ENCODE assay signal across 8 mouse cellular contexts in the genomic region with DNA sequence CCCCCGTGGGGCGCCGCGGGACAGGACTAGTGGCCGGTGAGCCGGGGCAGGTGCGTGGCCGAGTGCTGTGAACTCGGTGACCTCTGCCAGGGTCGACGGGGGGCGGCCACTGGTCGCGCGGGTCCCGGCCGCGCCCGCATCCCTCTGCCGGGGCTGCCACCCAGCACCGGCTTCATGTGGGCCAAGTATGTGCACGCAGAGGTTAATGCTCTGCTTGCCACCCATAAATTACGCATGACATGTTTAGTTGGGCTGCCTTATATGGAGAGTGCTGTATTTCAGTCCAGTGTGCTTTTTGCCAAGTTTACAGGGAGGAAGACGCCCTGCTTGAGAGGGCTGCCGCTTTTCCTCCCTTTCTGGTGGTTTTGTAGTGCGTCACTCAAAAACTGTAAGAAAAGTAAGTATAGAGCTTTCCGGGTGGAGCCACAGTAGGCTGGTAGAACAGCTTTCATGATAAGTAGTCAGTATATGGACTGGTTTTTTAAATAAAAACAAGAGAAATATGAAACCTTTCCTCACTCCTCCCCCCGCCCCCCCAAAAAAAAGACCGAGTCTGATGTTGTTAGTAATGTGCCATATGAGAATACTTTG. TPM values are rescaled to one million over a fixed set of nuclear protein-coding genes. Genes with fewer than 3 reads are reported as not detected.
DNase-seq lines count a peak whose midpoint lies in the region; ATAC-seq and TF ChIP-seq lines count a peak whose summit lies in the region.

No protein-coding gene starts in this region.

- peak overlapping the region; percentile 89 for H3K4me3 ChIP-seq in left cerebral cortex, adult 2 months
- peak overlapping the region; percentile 75 for H3K4me3 ChIP-seq in bone marrow macrophage, adult 2 months (ENCODE audit: insufficient read depth, low read length)
- H3K4me3 ChIP-seq in forebrain, embryonic 12.5 days (replicated peaks): peak overlapping the region; percentile 84
- peak overlapping the region; percentile 49 for H3K4me3 ChIP-seq in macrophage (ENCODE audit: inconsistent target)

- H3K9me3 ChIP-seq in forebrain, embryonic 12.5 days: no peaks in the 10 kb centered on the region

- no peaks in the 10 kb centered on the region for H3K27me3 ChIP-seq in forebrain, embryonic 12.5 days

- intact Hi-C loops in left cerebral cortex, adult 2 months (cut with DNase I): loop anchor here (5.0 kb wide), 1 partner anchor 111 kb away; no protein-coding TSS in a partner anchor
- intact Hi-C loops in heart, postnatal 25 days (cut with DNase I): loop anchor here (5.0 kb wide), 3 partner anchors 86 to 101 kb away; no protein-coding TSS in a partner anchor

- H3K36me3 ChIP-seq in forebrain, embryonic 12.5 days (replicated peaks): no peaks in the 10 kb centered on the region
- H3K36me3 ChIP-seq in macrophage (ENCODE audit: inconsistent target): no peaks in the 10 kb centered on the region

- WGBS in forebrain, embryonic 12.5 days: 2% methylated on average over 27 of the region's 29 CpGs
- under 1% methylated on average over 28 of the region's 29 CpGs for WGBS in macrophage (ENCODE audit: missing documents)

- peak; percentile 74 for ATAC-seq in forebrain, embryonic 12.5 days (ENCODE audit: low FRiP score)

- peaks cover 94% of the 10 kb centered on the region for H3K79me2 ChIP-seq in macrophage (ENCODE audit: inconsistent target)

- TF ChIP-seq CTCF in left cerebral cortex, adult 2 months (IDR thresholded peaks at IDR 0.05): no peak
- no peak for TF ChIP-seq CTCF in bone marrow macrophage, adult 2 months (IDR thresholded peaks at IDR 0.05; ENCODE audit: low read depth, low read length)

- H3K27ac ChIP-seq in left cerebral cortex, adult 2 months: peak overlapping the region; percentile 96
- peak overlapping the region; percentile 96 for H3K27ac ChIP-seq in bone marrow macrophage, adult 2 months (ENCODE audit: insufficient read depth, low read depth, low read length)
- H3K27ac ChIP-seq in forebrain, embryonic 12.5 days: peak overlapping the region; percentile 87
- peak overlapping the region; percentile 79 for H3K27ac ChIP-seq in macrophage

- H3K9ac ChIP-seq in forebrain, embryonic 12.5 days: peak overlapping the region; percentile 94

- H3K4me1 ChIP-seq in bone marrow macrophage, adult 2 months (ENCODE audit: control insufficient read depth, insufficient read depth, low read length): peaks cover 24% of the 10 kb centered on the region
- H3K4me1 ChIP-seq in forebrain, embryonic 12.5 days: peaks cover 34% of the 10 kb centered on the region

- H3K4me2 ChIP-seq in forebrain, embryonic 12.5 days: peak overlapping the region; percentile 74

- DNase-seq in left cerebral cortex, adult 2 months (ENCODE audit: extremely low spot score in 1 of 2, low spot score in 2 of 2): peak in 1 of 2 experiments; percentile 46
- no peak for DNase-seq in left cerebral cortex, adult 11 months (ENCODE audit: low spot score)
- peak; percentile 60 for DNase-seq in heart, postnatal 25 days (ENCODE audit: low spot score)
- DNase-seq in layer of hippocampus, postnatal 14 days (ENCODE audit: low spot score in 2 of 2): peak; percentile 45 to 52
- peak; percentile 44 for DNase-seq in spleen, adult 12 weeks (ENCODE audit: low spot score)

- no peak for TF ChIP-seq POLR2A in bone marrow macrophage, adult 2 months (IDR thresholded peaks at IDR 0.05; ENCODE audit: borderline replicate concordance, low read depth, low read length)

RNA-seq across cellular contexts. Expression of gene Mbnl1, which starts 29.0 kb away (rescaled TPM):
- 100 to 1,000 TPM; 142 to 145 TPM for total RNA-seq in left cerebral cortex, adult 2 months (2021)
- 668 and 730 TPM in 2 replicates for polyA plus RNA-seq in bone marrow macrophage, adult 2 months (2012; ENCODE audit: insufficient read depth, insufficient read length, missing spikeins)
- polyA plus RNA-seq in forebrain, embryonic 12.5 days (2016; fragmentation: Nextera tagmentation; extraction: Ambion mirVana): 37.3 and 39.9 TPM in 2 replicates
- 100 to 1,000 TPM; 191 to 197 TPM for total RNA-seq in heart, postnatal 25 days (2021)
- 100 to 1,000 TPM; 111 to 113 TPM for total RNA-seq in layer of hippocampus, postnatal 14 days (2021)
- 1,000 to 10,000 TPM in 15 of 26 experiments, 100 to 1,000 TPM in 10, 10 to 100 TPM in 1; 83.6 to 1,534 (median 1,127) TPM for total RNA-seq in macrophage (2018; cell fraction: chromatin; rRNA removed)
- total RNA-seq in macrophage (2018; cell fraction: cytosol; rRNA removed): 100 to 1,000 TPM; 334 to 648 (median 462) TPM
- 1,000 to 10,000 TPM in 11 of 26 experiments, 100 to 1,000 TPM in 15; 271 to 1,882 (median 927) TPM for total RNA-seq in macrophage (2018; cell fraction: nucleus; rRNA removed)
- 311 to 412 TPM (median 370 TPM) in 3 replicates for polyA plus RNA-seq in macrophage (2018)
